Mouse (Mus musculus) spleen, adult 2 months (tissue): ENCODE measurements around the gene Vmn1r2.
"Not testable (repeated sequence)": the region's sequence is repeated elsewhere in the genome, so short reads cannot be mapped to it uniquely, and the experiment has no call there.

ENCODE experiments used
- CTCF ChIP-seq: fragments of 200-500 bp; IDR thresholded peaks from 2 replicates; pipeline ENCODE4 v1.5.1; 2011; ENCODE audit warnings: mild to moderate bottlenecking, inconsistent platforms; ENCODE audit not compliant: insufficient read depth, insufficient read length, insufficient replicate concordance; ENCODE audit errors: extremely low read depth
- POLR2A ChIP-seq: fragments of 200-500 bp; IDR thresholded peaks from 2 replicates; pipeline ENCODE4 v1.6.1; 2011; ENCODE audit warnings: low read depth, low read length, inconsistent platforms

DNA sequence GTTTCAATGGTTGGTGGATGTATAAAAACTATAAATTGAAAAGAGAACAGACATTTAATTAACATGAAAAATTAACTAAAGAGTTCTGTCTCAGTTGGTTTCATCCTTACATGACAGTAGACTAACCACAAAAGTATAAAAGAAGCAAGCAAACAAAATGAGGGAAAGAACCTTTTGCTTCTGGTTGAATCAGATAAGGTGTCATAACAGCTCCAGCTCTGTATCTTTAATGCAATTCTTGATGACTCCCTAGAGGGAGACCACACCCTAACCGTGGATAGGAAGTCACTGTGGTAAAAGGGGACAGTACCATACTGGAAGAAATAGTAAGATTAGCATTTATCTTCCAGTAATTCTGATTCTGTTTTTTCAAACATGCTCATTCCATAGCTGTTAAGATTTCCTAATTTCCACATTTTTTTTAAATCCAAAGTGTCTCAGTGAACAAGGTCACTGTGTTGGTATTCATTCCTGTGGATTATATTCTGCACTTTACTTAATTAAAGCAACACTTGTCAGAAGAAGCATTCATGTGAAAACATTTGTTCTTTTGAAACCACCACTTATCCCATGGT lies 42.6 kb downstream of the Vmn1r2 start:
- TF ChIP-seq POLR2A, CTCF: not testable (repeated sequence)
